Mouse (Mus musculus) liver, adult (tissue): ENCODE results near the gene Mamdc2.

Experiments
- GATA4 ChIP-seq: IDR thresholded peaks from 2 replicates; pipeline ENCODE4 v1.6.1; 2014; ENCODE audit warnings: mild to moderate bottlenecking, low read length; ENCODE audit not compliant: insufficient replicate concordance

Mamdc2 gene

GRCm38 (mm10) chr19:23451361-23451760 is 3.1 kb upstream of the Mamdc2 start:
- no peak for TF ChIP-seq GATA4

- no peak for TF ChIP-seq GATA4
Measured at GRCm38 (mm10) chr19:23447221-23447987, 838 bp downstream of the Mamdc2 start.

GRCm38 (mm10) chr19:23444910-23445845 is 3.1 kb downstream of the Mamdc2 start:
- no peak for TF ChIP-seq GATA4

GRCm38 (mm10) chr19:23435731-23436130 is 12.5 kb downstream of the Mamdc2 start:
- TF ChIP-seq GATA4 = no peak

- TF ChIP-seq GATA4 = no peak
Measured at GRCm38 (mm10) chr19:23434433-23434832, 13.8 kb downstream of the Mamdc2 start.

- no peak for TF ChIP-seq GATA4
Measured at GRCm38 (mm10) chr19:23417668-23418067, 30.6 kb downstream of the Mamdc2 start.

- no peak for TF ChIP-seq GATA4
Measured at GRCm38 (mm10) chr19:23410800-23411199, 37.4 kb downstream of the Mamdc2 start.

GRCm38 (mm10) chr19:23410328-23410727 is 37.9 kb downstream of the Mamdc2 start:
- TF ChIP-seq GATA4 = no peak

GRCm38 (mm10) chr19:23401469-23402135 is 46.6 kb downstream of the Mamdc2 start:
- no peak for TF ChIP-seq GATA4

- no peak for TF ChIP-seq GATA4
Measured at GRCm38 (mm10) chr19:23400485-23400884, 47.8 kb downstream of the Mamdc2 start.

- no peak for TF ChIP-seq GATA4
Measured at GRCm38 (mm10) chr19:23395956-23396355, 52.3 kb downstream of the Mamdc2 start.

- TF ChIP-seq GATA4 = no peak
Measured at GRCm38 (mm10) chr19:23394597-23394996, 53.6 kb downstream of the Mamdc2 start.

GRCm38 (mm10) chr19:23388862-23389272 is 59.4 kb downstream of the Mamdc2 start:
- TF ChIP-seq GATA4 = no peak

- TF ChIP-seq GATA4 = no peak
Measured at GRCm38 (mm10) chr19:23388083-23388861, 60.0 kb downstream of the Mamdc2 start.

- no peak for TF ChIP-seq GATA4
Measured at GRCm38 (mm10) chr19:23382396-23382795, 65.8 kb downstream of the Mamdc2 start.
